Mouse (Mus musculus): ENCODE measurements around the gene Syn1. TPM values are rescaled to one million over a fixed set of nuclear protein-coding genes. Genes with fewer than 3 reads are reported as not detected.

Gene Syn1
- total RNA-seq (2015) (0.07 TPM in 1 of 2 replicates, not detected in the other), total RNA-seq (2017) (not detected in 2 replicates)

DNA sequence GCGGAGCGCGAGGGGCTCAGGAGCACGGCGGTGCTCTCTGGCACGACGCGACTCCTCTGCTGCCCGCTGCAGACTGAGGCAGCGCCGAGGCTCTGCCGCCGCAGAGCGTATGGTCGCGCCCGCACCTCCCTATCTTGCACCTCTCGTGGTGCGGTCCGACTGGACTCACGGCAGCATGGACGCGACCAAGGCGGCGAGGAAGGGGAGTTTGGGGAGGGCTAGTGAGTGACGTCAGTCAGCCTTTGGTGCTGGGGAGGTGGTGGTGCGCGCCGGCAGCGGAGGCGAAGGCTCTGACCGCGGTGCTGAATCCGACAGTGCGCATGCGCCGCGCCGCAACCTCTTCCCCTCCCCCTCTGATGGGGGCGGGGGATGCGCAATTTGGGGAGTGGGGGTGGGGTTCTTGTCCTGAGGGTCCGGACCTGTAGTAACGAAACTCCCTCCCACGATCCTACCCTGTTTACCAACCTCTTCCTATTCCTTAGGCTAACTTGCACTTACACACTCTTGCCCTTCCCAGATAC lies at the start of gene Syn1:
Gene Syn1 (minus strand): TSS at position 161 of the 521 bp plus-strand sequence.
- peak; percentile 100 for ATAC-seq (replicated peaks; ENCODE audit: poor library complexity)

DNA sequence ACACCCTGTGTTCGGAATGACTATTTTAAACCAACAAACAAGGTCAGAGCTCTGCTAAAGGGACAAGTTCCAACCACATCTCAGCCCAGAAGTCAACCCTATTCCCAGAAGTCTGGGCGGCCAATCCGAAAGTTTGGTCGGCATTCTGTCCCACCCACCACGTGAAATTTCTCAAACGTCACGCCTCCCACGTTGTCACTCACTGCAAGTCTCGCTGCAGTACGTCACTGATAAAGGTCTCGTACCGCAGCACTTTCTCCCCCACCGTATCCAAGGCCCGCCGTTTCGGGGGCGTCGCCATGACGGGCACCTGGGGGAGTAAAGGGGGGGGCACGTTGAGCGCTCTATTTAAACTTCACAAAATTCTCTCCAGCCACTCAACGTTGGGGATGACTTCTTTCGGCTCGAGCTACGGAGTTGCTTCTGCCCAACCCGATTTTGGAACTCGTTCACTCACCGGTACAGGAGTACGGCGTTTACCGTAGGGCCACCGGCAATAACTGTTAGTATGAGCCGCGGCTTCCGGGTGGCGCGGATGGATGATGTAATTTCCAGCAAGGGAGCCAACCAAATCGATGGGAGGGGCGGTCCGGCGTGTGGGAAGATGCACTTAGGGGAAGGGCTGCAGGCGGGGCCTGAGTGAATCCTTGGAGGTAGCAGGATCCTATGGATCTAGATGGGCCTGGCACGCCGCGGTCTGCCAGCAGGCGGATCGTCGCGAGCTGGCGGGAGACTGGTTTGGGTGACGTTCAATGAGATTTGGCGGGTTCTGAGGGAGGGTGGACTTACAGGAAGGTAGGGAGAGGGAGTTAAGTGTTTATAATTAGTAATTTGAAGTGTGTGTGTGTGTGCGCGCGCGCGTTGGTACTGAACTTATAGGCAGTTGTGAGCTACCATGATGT lies 40.9 kb upstream of the Syn1 start, which contains the start of gene Uxt:
Gene Uxt (minus strand): TSS at position 541 of the 902 bp plus-strand sequence.
- ATAC-seq (replicated peaks; ENCODE audit: poor library complexity) = peak; percentile 97

DNA sequence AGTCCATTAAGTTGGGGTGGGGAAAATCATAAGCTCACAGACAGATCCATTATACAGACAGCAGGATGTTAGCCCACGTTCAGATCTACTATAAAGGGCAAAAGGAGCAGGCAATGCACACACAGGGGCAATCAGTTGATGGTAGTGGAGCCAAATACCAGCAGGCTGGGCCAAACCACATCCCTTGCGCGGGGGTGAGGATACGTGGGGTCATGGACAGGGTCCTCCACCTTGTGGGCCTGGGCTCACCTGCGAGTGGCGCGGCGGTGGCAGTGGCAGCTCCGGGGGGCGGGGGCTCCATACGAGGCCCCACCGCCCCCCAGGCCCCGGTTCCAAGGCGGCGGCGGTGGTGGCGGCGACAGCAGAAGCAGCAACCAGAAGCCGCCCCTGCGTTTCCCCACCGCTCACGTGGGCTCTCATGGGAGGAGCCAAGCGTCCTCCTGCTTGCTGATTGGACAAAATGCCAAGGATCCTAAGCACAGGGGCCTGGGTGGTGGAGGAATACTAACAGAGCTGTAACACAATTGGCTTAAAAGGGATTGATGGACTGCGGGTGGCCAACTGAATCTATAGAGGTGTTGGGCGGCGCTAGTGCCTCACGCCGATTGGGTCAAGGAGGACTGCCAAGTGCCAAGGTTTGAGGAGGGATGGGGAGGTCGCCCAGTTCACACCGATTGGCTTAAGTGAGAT lies 29.5 kb upstream of the Syn1 start, which contains the start of gene Elk1:
Gene Elk1 (minus strand): TSS at position 418 of the 690 bp plus-strand sequence.
- ATAC-seq (replicated peaks; ENCODE audit: poor library complexity) = peak; percentile 98

GRCm38 (mm10) chrX:20946055-20946454 lies 25.3 kb upstream of the Syn1 start:
- ATAC-seq (replicated peaks; ENCODE audit: poor library complexity) = peak; percentile 40

- peak; percentile 83 for ATAC-seq (replicated peaks; ENCODE audit: poor library complexity)
Measured at GRCm38 (mm10) chrX:20931963-20932362, 11.2 kb upstream of the Syn1 start.

DNA sequence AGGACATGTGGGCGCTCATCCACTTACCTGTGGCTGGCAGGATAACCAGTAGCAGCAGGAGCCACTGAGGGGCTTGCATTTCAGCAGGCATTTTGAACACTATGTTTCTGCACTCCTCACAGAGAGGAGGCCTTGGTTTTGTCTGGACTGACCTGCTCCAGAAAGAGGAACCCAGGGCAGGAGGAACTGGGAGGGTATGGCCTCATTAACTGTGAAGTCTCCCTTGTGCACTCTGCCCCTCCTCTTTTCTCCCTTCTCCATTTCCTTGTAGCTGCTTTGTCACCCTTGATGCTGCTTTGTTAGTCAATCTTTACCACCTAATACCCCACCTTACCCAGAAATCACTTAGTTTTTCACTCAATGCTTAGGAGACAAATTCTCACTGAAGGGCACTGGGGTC lies 10.6 kb upstream of the Syn1 start, which contains the start of gene Cfp:
Gene Cfp (minus strand): TSS at position 192 of the 400 bp plus-strand sequence.
- peak; percentile 86 for ATAC-seq (replicated peaks; ENCODE audit: poor library complexity)

DNA sequence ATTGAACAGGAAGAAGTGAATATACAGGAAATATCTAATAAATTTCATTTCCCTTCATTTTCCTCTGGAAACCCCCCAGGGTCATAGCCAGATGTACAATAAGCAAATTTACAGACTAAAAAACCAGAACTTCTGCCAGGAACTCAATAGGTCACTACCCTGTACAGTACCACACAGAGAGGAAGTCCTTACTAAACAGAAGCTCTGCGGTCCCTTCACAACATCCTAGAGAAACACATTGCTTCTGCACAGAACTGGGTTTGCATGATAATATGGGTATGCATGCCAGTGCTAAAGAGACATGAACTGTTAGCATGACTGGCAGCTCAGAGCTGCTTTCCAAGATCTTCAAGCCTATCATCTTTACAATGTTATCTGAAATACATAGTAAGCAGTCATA lies 9.1 kb upstream of the Syn1 start:
- ATAC-seq (replicated peaks; ENCODE audit: poor library complexity) = peak; percentile 40

- ATAC-seq (replicated peaks; ENCODE audit: poor library complexity) = no peak
Measured at GRCm38 (mm10) chrX:20924976-20925375, 4.2 kb upstream of the Syn1 start.

- ATAC-seq (replicated peaks; ENCODE audit: poor library complexity) = no peak
Measured at GRCm38 (mm10) chrX:20923506-20923905, 2.7 kb upstream of the Syn1 start.

GRCm38 (mm10) chrX:20921366-20921765 lies 562 bp upstream of the Syn1 start:
- no peak for ATAC-seq (replicated peaks; ENCODE audit: poor library complexity)

- ATAC-seq (replicated peaks; ENCODE audit: poor library complexity) = no peak
Measured at GRCm38 (mm10) chrX:20920249-20920843, 458 bp downstream of the Syn1 start.

- ATAC-seq (replicated peaks; ENCODE audit: poor library complexity) = no peak
Measured at GRCm38 (mm10) chrX:20915075-20915474, 5.7 kb downstream of the Syn1 start.

GRCm38 (mm10) chrX:20913726-20914125 lies 7.1 kb downstream of the Syn1 start:
- no peak for ATAC-seq (replicated peaks; ENCODE audit: poor library complexity)

- peak; percentile 68 for ATAC-seq (replicated peaks; ENCODE audit: poor library complexity)
Measured at GRCm38 (mm10) chrX:20910074-20910473, 10.7 kb downstream of the Syn1 start.

- no peak for ATAC-seq (replicated peaks; ENCODE audit: poor library complexity)
Measured at GRCm38 (mm10) chrX:20875241-20875640, 45.6 kb downstream of the Syn1 start.

GRCm38 (mm10) chrX:20872928-20873500 lies 47.8 kb downstream of the Syn1 start:
- 0 out of 2 replicates have a peak, but pooled peaks have one; percentile 29 for ATAC-seq (replicated peaks; ENCODE audit: poor library complexity)

DNA sequence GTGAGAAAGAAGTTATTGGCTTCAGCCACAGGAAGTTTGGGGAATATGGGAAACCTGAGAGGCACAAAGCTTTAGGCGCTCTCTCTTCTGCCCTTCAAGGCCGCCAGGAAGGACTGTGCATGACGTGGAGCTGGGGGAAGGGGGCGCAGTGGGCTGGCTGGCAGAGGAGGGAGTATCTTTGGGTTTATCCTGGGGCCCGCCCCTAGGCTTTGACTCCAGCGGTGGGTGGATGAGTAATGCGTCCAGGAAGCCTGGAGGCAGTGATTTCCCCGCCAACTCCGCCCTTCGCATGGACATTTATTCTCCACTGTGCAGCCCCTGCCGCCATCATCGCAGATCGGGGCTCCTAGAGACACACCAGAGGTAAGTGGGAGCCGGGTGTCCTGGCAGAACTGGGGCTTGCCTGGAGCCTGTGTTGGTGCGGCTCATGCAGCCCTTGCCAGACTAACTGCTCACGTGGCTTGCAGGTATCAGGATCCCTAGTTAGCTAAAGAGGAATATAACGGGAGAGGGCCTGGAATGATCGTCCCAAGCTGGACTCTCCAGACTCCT lies 50.8 kb downstream of the Syn1 start, which contains the start of gene Timp1:
Gene Timp1 (plus strand): TSS at position 205 of the 552 bp plus-strand sequence.
- peak; percentile 60 for ATAC-seq (replicated peaks; ENCODE audit: poor library complexity)

- no peak for ATAC-seq (replicated peaks; ENCODE audit: poor library complexity)
Measured at GRCm38 (mm10) chrX:20869203-20869602, 51.6 kb downstream of the Syn1 start.

- ATAC-seq (replicated peaks; ENCODE audit: poor library complexity) = no peak
Measured at GRCm38 (mm10) chrX:20868091-20868490, 52.7 kb downstream of the Syn1 start.

All from megakaryocyte progenitor cell, adult 5-6 weeks (primary cell).